Mouse (Mus musculus): ENCODE results near the gene Rab7b. TPM values are rescaled to one million over a fixed set of nuclear protein-coding genes. Genes with fewer than 3 reads are reported as not detected.

Gene Rab7b
- polyA plus RNA-seq, 1 experiment from 2014 or later = 1.1 TPM

DNA sequence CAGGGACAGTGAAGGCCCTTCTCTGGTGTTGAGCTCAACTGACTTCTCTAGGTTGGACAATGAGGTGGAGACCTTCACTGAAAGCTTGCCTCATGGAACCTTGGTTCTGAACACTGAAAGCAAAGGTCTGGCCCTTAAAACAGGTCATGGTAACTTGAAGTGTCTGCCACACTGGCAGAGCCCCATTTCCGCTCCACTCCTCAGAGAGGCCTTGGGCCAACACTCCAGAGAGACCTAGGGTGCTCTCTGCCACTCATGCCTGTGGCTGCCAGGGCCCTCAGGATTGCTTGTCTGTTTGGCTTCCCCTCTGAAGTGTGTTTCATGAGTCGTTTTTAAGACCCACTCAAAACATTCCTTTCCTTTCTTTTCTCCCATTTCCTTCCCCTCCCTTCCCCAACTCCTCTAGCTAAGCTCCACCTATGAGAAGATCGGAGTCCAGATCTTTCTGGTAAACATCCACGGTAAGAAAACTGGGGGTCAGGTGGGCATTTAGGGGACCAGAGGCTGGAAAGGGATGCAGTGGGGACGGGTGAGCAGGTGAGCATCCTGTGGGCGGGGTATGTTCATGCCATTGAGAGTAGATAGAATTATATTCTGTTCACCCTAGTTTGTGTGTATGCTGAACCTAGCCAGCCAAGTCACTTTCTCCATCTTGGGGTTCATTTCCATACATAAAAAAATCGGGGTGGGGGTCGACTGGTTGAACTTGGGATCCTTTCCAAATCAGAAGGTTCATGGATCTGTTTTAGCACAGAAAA is 76.3 kb downstream of the Rab7b start:
- Histone ChIP-seq H3K27me3 (ENCODE audit: insufficient read depth, poor library complexity, severe bottlenecking) (0 out of 2 replicates have a peak, but pooled peaks cover 7% of the 10 kb centered on the region), H3K4me3 (no peak overlapping the region), H3K27ac (no peak overlapping the region), H3K36me3 (no peaks in the 10 kb centered on the region), H3K9me3 (no peaks in the 10 kb centered on the region), H3K4me1 (replicated peaks) (peaks cover 5% of the 10 kb centered on the region)
- 71% methylated on average over 8 of the region's 8 CpGs for WGBS
- DNase-seq (ENCODE audit: low spot score) = no peak

Other genes with a start within 250 kb of the Rab7b start
- 17.2 TPM in 2 replicates for gene Srgap2, start 161.3 kb upstream of the Rab7b start, polyA plus RNA-seq (2016; fragmentation: Nextera tagmentation; extraction: Ambion mirVana)
- gene Fam72a, start 160.8 kb upstream of the Rab7b start, polyA plus RNA-seq (2016; fragmentation: Nextera tagmentation; extraction: Ambion mirVana) = 4.3 and 5.7 TPM in 2 replicates
- not detected in 2 replicates for gene Avpr1b, start 89.5 kb upstream of the Rab7b start, polyA plus RNA-seq (2016; fragmentation: Nextera tagmentation; extraction: Ambion mirVana)
- gene Ctse, start 50.4 kb upstream of the Rab7b start, polyA plus RNA-seq (2016; fragmentation: Nextera tagmentation; extraction: Ambion mirVana) = 0.21 TPM in 1 of 2 replicates, not detected in the other
- 0.05 and 1.4 TPM in 2 replicates for gene Slc26a9, start 55.3 kb downstream of the Rab7b start, polyA plus RNA-seq (2016; fragmentation: Nextera tagmentation; extraction: Ambion mirVana)
- 1.4 and 2.2 TPM in 2 replicates for gene Pm20d1, start 108.7 kb downstream of the Rab7b start, polyA plus RNA-seq (2016; fragmentation: Nextera tagmentation; extraction: Ambion mirVana)
- gene Slc41a1, start 138.8 kb downstream of the Rab7b start, polyA plus RNA-seq (2016; fragmentation: Nextera tagmentation; extraction: Ambion mirVana) = 8.9 and 10.7 TPM in 2 replicates
- 9.2 and 10.8 TPM in 2 replicates for gene Rab29, start 178.5 kb downstream of the Rab7b start, polyA plus RNA-seq (2016; fragmentation: Nextera tagmentation; extraction: Ambion mirVana)
- gene Nucks1, start 221.8 kb downstream of the Rab7b start, polyA plus RNA-seq (2016; fragmentation: Nextera tagmentation; extraction: Ambion mirVana) = 73.2 and 104 TPM in 2 replicates

Data from hindbrain, embryonic 10.5 days (tissue).